Mouse (Mus musculus): Measurements from ENCODE around the gene Phactr3. TPM values are rescaled to one million over a fixed set of nuclear protein-coding genes. Genes with fewer than 3 reads are reported as not detected.

Gene Phactr3
- total and polyA plus RNA-seq, 3 experiments: 0.39 to 1.3 (median 0.64) TPM

DNA sequence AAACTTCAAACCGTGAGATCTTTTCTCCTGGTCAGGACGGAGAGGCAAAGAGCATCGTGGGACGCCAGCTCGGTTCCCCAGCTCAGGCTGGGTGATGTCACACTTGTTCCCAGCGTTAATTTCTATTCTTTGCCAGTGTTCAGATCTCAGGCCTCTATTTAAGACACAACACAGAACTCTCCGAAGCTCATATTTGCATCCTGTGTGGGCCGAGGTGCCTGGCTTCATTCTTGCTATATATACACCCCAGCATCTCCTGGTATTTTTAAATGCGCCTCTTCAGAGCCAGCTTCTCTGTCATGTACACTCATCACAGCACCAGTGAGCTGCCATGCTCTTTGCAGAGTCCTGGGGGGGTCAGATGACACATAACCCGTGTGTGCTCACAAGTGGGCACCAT, 85.7 kb downstream of the Phactr3 start:
- DNase-seq: no peak
- Histone ChIP-seq H3K36me3 (ENCODE audit: control insufficient read depth, insufficient read depth, low read length) (no peaks in the 10 kb centered on the region), H3K4me1 (ENCODE audit: control insufficient read depth, insufficient read depth, low read length) (peaks cover 2% of the 10 kb centered on the region), H3K27ac (no peak overlapping the region), H3K79me2 (replicated peaks; ENCODE audit: control insufficient read depth, insufficient read depth, low read length) (no peaks in the 10 kb centered on the region), H3K9ac (ENCODE audit: low read depth, low read length) (no peak overlapping the region), H3K4me3 (no peak overlapping the region), H3K27me3 (ENCODE audit: control insufficient read depth, insufficient read depth, low read length) (no peaks in the 10 kb centered on the region)
- no peak for TF ChIP-seq CTCF (IDR thresholded peaks at IDR 0.05)
- no peak for TF ChIP-seq POLR2A (IDR thresholded peaks at IDR 0.05; ENCODE audit: insufficient read depth, low read depth, low read length)
- no peak for TF ChIP-seq EP300 (IDR thresholded peaks at IDR 0.05; ENCODE audit: insufficient read depth, low read depth, low read length)
- 75% methylated on average over 10 of the region's 10 CpGs for WGBS
- intact Hi-C loops (cut with DNase I): no loop called here

GRCm38 (mm10) chr2:178208186-178208600, 89.4 kb downstream of the Phactr3 start:
- Histone ChIP-seq H3K4me3 (no peak overlapping the region), H3K36me3 (ENCODE audit: control insufficient read depth, insufficient read depth, low read length) (no peaks in the 10 kb centered on the region), H3K79me2 (replicated peaks; ENCODE audit: control insufficient read depth, insufficient read depth, low read length) (no peaks in the 10 kb centered on the region), H3K27ac (peak overlapping the region; percentile 73), H3K4me1 (ENCODE audit: control insufficient read depth, insufficient read depth, low read length) (peaks cover 2% of the 10 kb centered on the region), H3K9ac (ENCODE audit: low read depth, low read length) (no peak overlapping the region), H3K27me3 (ENCODE audit: control insufficient read depth, insufficient read depth, low read length) (no peaks in the 10 kb centered on the region)
- TF ChIP-seq EP300 (IDR thresholded peaks at IDR 0.05; ENCODE audit: insufficient read depth, low read depth, low read length) (0 out of 2 replicates have a peak, but pooled peaks have one; percentile 39), POLR2A (IDR thresholded peaks at IDR 0.05; ENCODE audit: insufficient read depth, low read depth, low read length) (no peak)
- 46% methylated on average over 5 of the region's 5 CpGs for whole genome bisulfite sequencing
- peak; percentile 33 to 51 for DNase-seq
- intact Hi-C loops (cut with DNase I): no loop called here

DNA sequence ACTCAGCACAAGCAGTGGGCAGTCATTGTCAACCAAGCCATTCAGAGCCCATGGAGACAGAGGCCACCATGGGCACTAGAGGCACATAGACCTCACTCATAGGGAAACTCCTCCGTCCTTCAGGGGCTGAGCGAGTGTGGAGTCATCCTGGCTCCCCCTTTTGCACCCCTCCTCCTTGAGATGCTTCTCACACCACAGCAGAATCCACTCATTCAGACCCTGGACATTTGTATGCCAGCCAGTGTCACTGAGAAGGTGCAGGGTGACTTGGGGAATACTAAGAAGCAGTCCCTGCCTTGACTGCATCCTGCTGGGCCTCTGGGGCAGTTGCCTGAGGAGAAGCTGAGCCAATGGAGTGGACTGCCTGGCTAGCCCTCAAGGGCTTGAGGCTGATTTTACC, 95.1 kb downstream of the Phactr3 start:
- H3K4me3 ChIP-seq: no peak overlapping the region
- no peaks in the 10 kb centered on the region for H3K36me3 ChIP-seq (ENCODE audit: control insufficient read depth, insufficient read depth, low read length)
- WGBS: 78% methylated on average over 2 of the region's 2 CpGs
- intact Hi-C loops (cut with DNase I): no loop called here
- no peak overlapping the region for H3K27ac ChIP-seq
- H3K79me2 ChIP-seq (replicated peaks; ENCODE audit: control insufficient read depth, insufficient read depth, low read length): no peaks in the 10 kb centered on the region
- H3K27me3 ChIP-seq (ENCODE audit: control insufficient read depth, insufficient read depth, low read length): no peaks in the 10 kb centered on the region
- no peak for TF ChIP-seq POLR2A (IDR thresholded peaks at IDR 0.05; ENCODE audit: insufficient read depth, low read depth, low read length)
- no peak for TF ChIP-seq CTCF (IDR thresholded peaks at IDR 0.05)
- TF ChIP-seq EP300 (IDR thresholded peaks at IDR 0.05; ENCODE audit: insufficient read depth, low read depth, low read length): no peak
- H3K9ac ChIP-seq (ENCODE audit: low read depth, low read length): no peak overlapping the region
- no peak for DNase-seq
- H3K4me1 ChIP-seq (ENCODE audit: control insufficient read depth, insufficient read depth, low read length): no peaks in the 10 kb centered on the region

DNA sequence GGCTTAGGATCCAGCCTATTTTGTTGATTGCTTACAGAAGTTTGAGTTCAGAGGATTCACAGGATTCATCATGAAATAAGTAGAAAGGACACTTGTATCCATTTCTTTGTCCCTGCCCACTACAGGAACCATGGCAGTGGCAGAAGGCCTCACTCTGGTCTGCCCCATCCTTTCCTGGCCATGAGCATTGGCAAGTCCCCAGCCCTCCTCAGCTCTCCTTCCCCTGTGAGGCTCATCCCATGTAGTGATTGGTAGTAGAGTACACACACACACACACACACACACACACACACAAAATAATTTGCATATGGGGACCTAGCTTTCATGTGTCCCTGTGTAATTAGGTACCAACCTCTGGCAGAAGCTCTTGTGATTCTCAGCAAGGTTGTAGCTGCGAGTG, 95.8 kb downstream of the Phactr3 start:
- TF ChIP-seq CTCF (IDR thresholded peaks at IDR 0.05) (no peak), POLR2A (IDR thresholded peaks at IDR 0.05; ENCODE audit: insufficient read depth, low read depth, low read length) (no peak), EP300 (IDR thresholded peaks at IDR 0.05; ENCODE audit: insufficient read depth, low read depth, low read length) (no peak)
- H3K4me3 ChIP-seq: no peak overlapping the region
- H3K9ac ChIP-seq (ENCODE audit: low read depth, low read length): no peak overlapping the region
- 79% methylated on average over 1 of the region's 1 CpGs for WGBS
- intact Hi-C loops (cut with DNase I): no loop called here
- H3K4me1 ChIP-seq (ENCODE audit: control insufficient read depth, insufficient read depth, low read length): no peaks in the 10 kb centered on the region
- H3K36me3 ChIP-seq (ENCODE audit: control insufficient read depth, insufficient read depth, low read length): no peaks in the 10 kb centered on the region
- no peaks in the 10 kb centered on the region for H3K79me2 ChIP-seq (replicated peaks; ENCODE audit: control insufficient read depth, insufficient read depth, low read length)
- no peaks in the 10 kb centered on the region for H3K27me3 ChIP-seq (ENCODE audit: control insufficient read depth, insufficient read depth, low read length)
- no peak overlapping the region for H3K27ac ChIP-seq
- no peak for DNase-seq

GRCm38 (mm10) chr2:178218461-178218860, 99.7 kb downstream of the Phactr3 start:
- no peaks in the 10 kb centered on the region for H3K79me2 ChIP-seq (replicated peaks; ENCODE audit: control insufficient read depth, insufficient read depth, low read length)
- 56% methylated on average over 4 of the region's 4 CpGs for WGBS
- H3K4me1 ChIP-seq (ENCODE audit: control insufficient read depth, insufficient read depth, low read length): peaks cover 3% of the 10 kb centered on the region; the same call in 1 of the 2 replicates
- intact Hi-C loops (cut with DNase I): no loop called here
- H3K27me3 ChIP-seq (ENCODE audit: control insufficient read depth, insufficient read depth, low read length): no peaks in the 10 kb centered on the region
- H3K4me3 ChIP-seq: no peak overlapping the region
- H3K27ac ChIP-seq: no peak overlapping the region
- DNase-seq: no peak
- H3K9ac ChIP-seq (ENCODE audit: low read depth, low read length): no peak overlapping the region
- TF ChIP-seq EP300 (IDR thresholded peaks at IDR 0.05; ENCODE audit: insufficient read depth, low read depth, low read length) (no peak), POLR2A (IDR thresholded peaks at IDR 0.05; ENCODE audit: insufficient read depth, low read depth, low read length) (no peak), CTCF (IDR thresholded peaks at IDR 0.05) (no peak)
- no peaks in the 10 kb centered on the region for H3K36me3 ChIP-seq (ENCODE audit: control insufficient read depth, insufficient read depth, low read length)

- Histone ChIP-seq H3K9ac (ENCODE audit: low read depth, low read length) (no peak overlapping the region), H3K79me2 (replicated peaks; ENCODE audit: control insufficient read depth, insufficient read depth, low read length) (no peaks in the 10 kb centered on the region), H3K36me3 (ENCODE audit: control insufficient read depth, insufficient read depth, low read length) (no peaks in the 10 kb centered on the region), H3K4me1 (ENCODE audit: control insufficient read depth, insufficient read depth, low read length) (peaks cover 3% of the 10 kb centered on the region; the same call in 1 of the 2 replicates), H3K27me3 (ENCODE audit: control insufficient read depth, insufficient read depth, low read length) (no peaks in the 10 kb centered on the region), H3K27ac (no peak overlapping the region), H3K4me3 (no peak overlapping the region)
- no peak for DNase-seq
- TF ChIP-seq POLR2A (IDR thresholded peaks at IDR 0.05; ENCODE audit: insufficient read depth, low read depth, low read length) (no peak), CTCF (IDR thresholded peaks at IDR 0.05) (no peak), EP300 (IDR thresholded peaks at IDR 0.05; ENCODE audit: insufficient read depth, low read depth, low read length) (no peak)
- WGBS: 54% methylated on average over 5 of the region's 5 CpGs
- intact Hi-C loops (cut with DNase I): no loop called here
Measured at GRCm38 (mm10) chr2:178219454-178220147, 100.8 kb downstream of the Phactr3 start.

Measured in heart, adult 2 months (tissue).